Comparison of ENCODE assay signal across 22 mouse cellular contexts in genomic region chr6:41694407-41694806, GRCm38 (mm10). TPM values are rescaled to one million over a fixed set of nuclear protein-coding genes. Genes with fewer than 3 reads are reported as not detected.
"Had no signal": no experiment of that assay in that cellular context is flagged by ENCODE, and none has a peak within 500 bp of the region (broad histone marks: within the 10 kb centered on the region; RNA-seq: fewer than 3 reads in every experiment).

No protein-coding gene starts in this region.

- H3K4me1 ChIP-seq: megakaryocyte, embryonic 14.5 days; midbrain, embryonic 13.5 days; midbrain, embryonic 15.5 days; neural tube, embryonic 12.5 days; stomach, embryonic 15.5 days had no signal

- H3K27me3 ChIP-seq: megakaryocyte, embryonic 14.5 days; midbrain, embryonic 13.5 days; midbrain, embryonic 15.5 days; neural tube, embryonic 12.5 days; stomach, embryonic 15.5 days had no signal

- H3K9me3 ChIP-seq: megakaryocyte, embryonic 14.5 days; midbrain, embryonic 13.5 days; midbrain, embryonic 15.5 days; neural tube, embryonic 12.5 days; stomach, embryonic 15.5 days had no signal

- H3K36me3 ChIP-seq: midbrain, embryonic 13.5 days; midbrain, embryonic 15.5 days; neural tube, embryonic 12.5 days; stomach, embryonic 15.5 days had no signal

- H3K27ac ChIP-seq: macrophage; midbrain, embryonic 13.5 days; midbrain, embryonic 15.5 days; neural tube, embryonic 12.5 days; stomach, embryonic 15.5 days had no signal

- ATAC-seq: midbrain, embryonic 13.5 days; midbrain, embryonic 15.5 days had no signal

- H3K4me3 ChIP-seq: megakaryocyte, embryonic 14.5 days; midbrain, embryonic 13.5 days; midbrain, embryonic 15.5 days; neural tube, embryonic 12.5 days; stomach, embryonic 15.5 days had no signal

- DNase-seq: lung, adult 18-20 months; lung, embryonic 14.5 days; lung, postnatal 10 days; right cerebral cortex, postnatal 14 days; thymus, adult 18-20 months; thymus, postnatal 14 days; thymus, postnatal 36 days had no signal

RNA-seq across cellular contexts. Expression of gene Kel, which starts 9.7 kb away (rescaled TPM):
- total RNA-seq: midbrain, postnatal 0 days; monocyte, adult 5-6 weeks had no signal
- polyA plus RNA-seq: macrophage had no signal

RNA-seq across cellular contexts. Expression of gene Llcfc1, which starts 10.2 kb away (rescaled TPM):
- total RNA-seq: megakaryocyte progenitor cell, adult 5-6 weeks; midbrain, postnatal 0 days; monocyte, adult 5-6 weeks; neutrophil, adult 5-6 weeks had no signal
- polyA plus RNA-seq: lung, embryonic 14.5 days; lung, embryonic 16.5 days; macrophage; midbrain, embryonic 11.5 days; midbrain, embryonic 13.5 days; midbrain, embryonic 15.5 days; midbrain, postnatal 0 days; neural tube, embryonic 12.5 days; neural tube, embryonic 14.5 days; spleen, adult 2 months; thymus, postnatal 0 days had no signal

RNA-seq across cellular contexts. Expression of gene Trpv5, which starts 13.8 kb away (rescaled TPM):
- total RNA-seq: midbrain, postnatal 0 days; monocyte, adult 5-6 weeks; neutrophil, adult 5-6 weeks had no signal
- polyA plus RNA-seq: lung, embryonic 14.5 days; lung, embryonic 16.5 days; macrophage; midbrain, embryonic 11.5 days; midbrain, embryonic 13.5 days; midbrain, embryonic 15.5 days; midbrain, postnatal 0 days; neural tube, embryonic 12.5 days; neural tube, embryonic 14.5 days had no signal

RNA-seq across cellular contexts. Expression of gene Trpv6, which starts 58.2 kb away (rescaled TPM):
- total RNA-seq: megakaryocyte progenitor cell, adult 5-6 weeks; midbrain, postnatal 0 days; monocyte, adult 5-6 weeks; neutrophil, adult 5-6 weeks had no signal
- polyA plus RNA-seq: macrophage had no signal
